Mouse (Mus musculus): ENCODE measurements at regions not wholly inside any gene's neighbourhood (a gene's known extent, or its start where the extent isn't known, plus 50 kb on each side); places are given as distances from the start of the nearest gene placed in this dataset.

GRCm38 (mm10) chr7:71488016-71488650 is 136.8 kb upstream of the Gm10295 start:
- DNase-seq (ENCODE audit: low spot score in 2 of 2), result no peak

- no peak for DNase-seq (ENCODE audit: low spot score in 2 of 2)
These were observed 124.1 kb upstream of the Gm10295 start for GRCm38 (mm10) chr7:71475383-71475782.

GRCm38 (mm10) chr7:71472384-71473141 is 121.3 kb upstream of the Gm10295 start:
- no peak for DNase-seq (ENCODE audit: low spot score in 2 of 2)

GRCm38 (mm10) chr7:71471658-71472383 is 120.5 kb upstream of the Gm10295 start:
- DNase-seq (ENCODE audit: low spot score in 2 of 2), result peak; percentile 65

- DNase-seq (ENCODE audit: low spot score in 2 of 2), result no peak
These were observed 120.0 kb upstream of the Gm10295 start for GRCm38 (mm10) chr7:71471319-71471657.

- no peak for DNase-seq (ENCODE audit: low spot score in 2 of 2)
These were observed 119.1 kb upstream of the Gm10295 start for GRCm38 (mm10) chr7:71470418-71470817.

GRCm38 (mm10) chr7:71469951-71470350 is 118.7 kb upstream of the Gm10295 start:
- no peak for DNase-seq (ENCODE audit: low spot score in 2 of 2)

- no peak for DNase-seq (ENCODE audit: low spot score in 2 of 2)
These were observed 116.3 kb upstream of the Gm10295 start for GRCm38 (mm10) chr7:71467436-71468127.

GRCm38 (mm10) chr7:71464127-71464526 is 112.8 kb upstream of the Gm10295 start:
- DNase-seq (ENCODE audit: low spot score in 2 of 2), result no peak

- DNase-seq (ENCODE audit: low spot score in 2 of 2), result no peak
These were observed 112.3 kb upstream of the Gm10295 start for GRCm38 (mm10) chr7:71463565-71463964.

- no peak for DNase-seq (ENCODE audit: low spot score in 2 of 2)
These were observed 108.5 kb upstream of the Gm10295 start for GRCm38 (mm10) chr7:71459805-71460204.

- no peak for DNase-seq (ENCODE audit: low spot score in 2 of 2)
These were observed 106.9 kb upstream of the Gm10295 start for GRCm38 (mm10) chr7:71458104-71458754.

- no peak for DNase-seq (ENCODE audit: low spot score in 2 of 2)
These were observed 106.3 kb upstream of the Gm10295 start for GRCm38 (mm10) chr7:71457409-71458103.

- DNase-seq (ENCODE audit: low spot score in 2 of 2), result no peak
These were observed 105.1 kb upstream of the Gm10295 start for GRCm38 (mm10) chr7:71456421-71456820.

- DNase-seq (ENCODE audit: low spot score in 2 of 2), result no peak
These were observed 89.3 kb upstream of the Gm10295 start for GRCm38 (mm10) chr7:71440330-71441240.

- DNase-seq (ENCODE audit: low spot score in 2 of 2), result no peak
These were observed 74.7 kb upstream of the Gm10295 start for GRCm38 (mm10) chr7:71425982-71426381.

- no peak for DNase-seq (ENCODE audit: low spot score in 2 of 2)
These were observed 68.0 kb upstream of the Gm10295 start for GRCm38 (mm10) chr7:71419261-71419660.

- no peak for DNase-seq (ENCODE audit: low spot score in 2 of 2)
These were observed 67.6 kb upstream of the Gm10295 start for GRCm38 (mm10) chr7:71418856-71419255.

- DNase-seq (ENCODE audit: low spot score in 2 of 2), result no peak
These were observed 63.5 kb upstream of the Gm10295 start for GRCm38 (mm10) chr7:71414756-71415155.

- no peak for DNase-seq (ENCODE audit: low spot score in 2 of 2)
These were observed 61.8 kb upstream of the Gm10295 start for GRCm38 (mm10) chr7:71413121-71413520.
